Mouse (Mus musculus): ENCODE data around the gene Ramp1. TPM values are rescaled to one million over a fixed set of nuclear protein-coding genes. Genes with fewer than 3 reads are reported as not detected.

Ramp1 gene
- polyA plus RNA-seq, 1 experiment from 2014 or later, result 2.5 TPM

GRCm38 (mm10) chr1:91174796-91175195 lies 4.8 kb upstream of the Ramp1 start:
- DNase-seq (ENCODE audit: low spot score), result no peak
- H3K9me3 ChIP-seq (replicated peaks; ENCODE audit: low read length), result no peaks in the 10 kb centered on the region
- no peak overlapping the region for H3K4me3 ChIP-seq (replicated peaks; ENCODE audit: low read depth, low read length)
- no peak for TF ChIP-seq CTCF (IDR thresholded peaks at IDR 0.05; ENCODE audit: low read depth)
- no peak overlapping the region for H3K27ac ChIP-seq
- ATAC-seq (replicated peaks; ENCODE audit: low FRiP score, low read depth), result no peak
- H3K4me1 ChIP-seq (replicated peaks; ENCODE audit: insufficient read depth, low read length), result peaks cover 3% of the 10 kb centered on the region; the same call in 1 of the 2 replicates
- H3K4me2 ChIP-seq (ENCODE audit: low read length), result no peak overlapping the region
- H3K36me3 ChIP-seq (ENCODE audit: insufficient read depth, low read length), result no peaks in the 10 kb centered on the region
- H3K9ac ChIP-seq (ENCODE audit: low read depth, low read length), result no peak overlapping the region
- no peaks in the 10 kb centered on the region for H3K27me3 ChIP-seq (ENCODE audit: insufficient read depth, low read length)
- WGBS, result 90% methylated on average over 5 of the region's 5 CpGs

DNA sequence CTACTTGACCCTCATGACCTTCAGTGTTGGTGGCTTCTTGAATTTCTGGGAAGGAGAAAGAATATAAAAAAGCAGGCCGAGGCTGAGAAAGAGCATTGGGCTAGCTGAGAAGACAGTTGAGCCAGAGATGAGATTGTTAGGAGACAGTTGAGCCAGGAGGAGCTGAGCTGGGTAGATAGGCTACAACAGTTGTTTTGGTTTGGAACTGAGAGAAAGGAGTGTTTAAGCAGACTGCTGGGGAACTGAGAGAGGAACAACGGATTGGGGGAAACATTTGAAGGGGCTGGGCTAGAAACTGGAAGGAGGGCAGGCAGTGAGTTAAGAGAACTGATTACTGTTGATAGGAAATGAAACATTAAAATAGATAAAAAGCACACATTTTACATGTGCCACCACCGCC lies 3.6 kb upstream of the Ramp1 start:
- no peak for TF ChIP-seq CTCF (IDR thresholded peaks at IDR 0.05; ENCODE audit: low read depth)
- Histone ChIP-seq H3K36me3 (ENCODE audit: insufficient read depth, low read length) (no peaks in the 10 kb centered on the region), H3K4me1 (replicated peaks; ENCODE audit: insufficient read depth, low read length) (peaks cover 7% of the 10 kb centered on the region), H3K27me3 (ENCODE audit: insufficient read depth, low read length) (no peaks in the 10 kb centered on the region), H3K4me3 (replicated peaks; ENCODE audit: low read depth, low read length) (no peak overlapping the region), H3K27ac (no peak overlapping the region), H3K4me2 (ENCODE audit: low read length) (no peak overlapping the region), H3K9ac (ENCODE audit: low read depth, low read length) (no peak overlapping the region), H3K9me3 (replicated peaks; ENCODE audit: low read length) (no peaks in the 10 kb centered on the region)
- ATAC-seq (replicated peaks; ENCODE audit: low FRiP score, low read depth) (no peak), DNase-seq (ENCODE audit: low spot score) (peak; percentile 3)
- WGBS, result 41% methylated on average over 3 of the region's 3 CpGs

- Histone ChIP-seq H3K9ac (ENCODE audit: low read depth, low read length) (no peak overlapping the region), H3K27ac (no peak overlapping the region), H3K4me1 (replicated peaks; ENCODE audit: insufficient read depth, low read length) (peaks cover 7% of the 10 kb centered on the region), H3K4me3 (replicated peaks; ENCODE audit: low read depth, low read length) (no peak overlapping the region), H3K27me3 (ENCODE audit: insufficient read depth, low read length) (no peaks in the 10 kb centered on the region), H3K9me3 (replicated peaks; ENCODE audit: low read length) (no peaks in the 10 kb centered on the region), H3K36me3 (ENCODE audit: insufficient read depth, low read length) (no peaks in the 10 kb centered on the region), H3K4me2 (ENCODE audit: low read length) (no peak overlapping the region)
- WGBS, result 69% methylated on average over 4 of the region's 4 CpGs
- TF ChIP-seq CTCF (IDR thresholded peaks at IDR 0.05; ENCODE audit: low read depth), result no peak
- DNase-seq (ENCODE audit: low spot score) (no peak), ATAC-seq (replicated peaks; ENCODE audit: low FRiP score, low read depth) (no peak)
Observed at GRCm38 (mm10) chr1:91176871-91177270, 2.8 kb upstream of the Ramp1 start.

- no peak; the same call in 1 of the 2 replicates for ATAC-seq (replicated peaks; ENCODE audit: low FRiP score, low read depth)
- Histone ChIP-seq H3K9me3 (replicated peaks; ENCODE audit: low read length) (no peaks in the 10 kb centered on the region), H3K4me2 (ENCODE audit: low read length) (no peak overlapping the region), H3K4me3 (replicated peaks; ENCODE audit: low read depth, low read length) (no peak overlapping the region), H3K36me3 (ENCODE audit: insufficient read depth, low read length) (no peaks in the 10 kb centered on the region), H3K27me3 (ENCODE audit: insufficient read depth, low read length) (no peaks in the 10 kb centered on the region), H3K27ac (no peak overlapping the region), H3K9ac (ENCODE audit: low read depth, low read length) (no peak overlapping the region), H3K4me1 (replicated peaks; ENCODE audit: insufficient read depth, low read length) (peaks cover 7% of the 10 kb centered on the region)
- 32% methylated on average over 5 of the region's 5 CpGs for WGBS
- DNase-seq (ENCODE audit: low spot score), result peak; percentile 78
- TF ChIP-seq CTCF (IDR thresholded peaks at IDR 0.05; ENCODE audit: low read depth), result peak; percentile 82
Observed at GRCm38 (mm10) chr1:91179086-91179485, 536 bp upstream of the Ramp1 start.

GRCm38 (mm10) chr1:91180174-91180565 lies 548 bp downstream of the Ramp1 start:
- 9% methylated on average over 13 of the region's 14 CpGs for WGBS
- DNase-seq (ENCODE audit: low spot score) (no peak), ATAC-seq (replicated peaks; ENCODE audit: low FRiP score, low read depth) (no peak)
- Histone ChIP-seq H3K9ac (ENCODE audit: low read depth, low read length) (peak overlapping the region; percentile 52), H3K36me3 (ENCODE audit: insufficient read depth, low read length) (no peaks in the 10 kb centered on the region), H3K27me3 (ENCODE audit: insufficient read depth, low read length) (no peaks in the 10 kb centered on the region), H3K4me1 (replicated peaks; ENCODE audit: insufficient read depth, low read length) (peaks cover 7% of the 10 kb centered on the region), H3K4me2 (ENCODE audit: low read length) (peak overlapping the region; percentile 75), H3K27ac (no peak overlapping the region), H3K9me3 (replicated peaks; ENCODE audit: low read length) (no peaks in the 10 kb centered on the region), H3K4me3 (replicated peaks; ENCODE audit: low read depth, low read length) (peak overlapping the region; percentile 36)
- no peak for TF ChIP-seq CTCF (IDR thresholded peaks at IDR 0.05; ENCODE audit: low read depth)

DNA sequence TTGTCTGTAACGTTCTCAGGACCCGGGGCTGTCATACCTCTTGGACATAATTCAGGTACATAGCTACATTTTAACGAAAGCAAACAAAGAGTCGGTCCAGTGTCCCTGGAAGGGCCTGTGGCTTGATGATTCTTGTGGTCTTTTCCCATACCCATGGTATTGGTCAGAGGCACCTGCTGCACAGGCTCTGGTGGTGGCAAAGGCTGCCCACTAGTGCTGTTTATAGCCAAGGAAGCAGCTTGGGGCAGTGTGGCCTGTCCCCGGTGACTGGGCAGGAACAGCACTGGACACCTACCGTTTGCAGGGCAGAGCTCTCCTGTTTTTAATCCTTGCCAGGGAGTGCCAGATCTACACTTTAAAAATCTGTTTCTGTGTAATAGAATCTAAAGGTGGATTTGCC lies 1.1 kb downstream of the Ramp1 start:
- no peak for DNase-seq (ENCODE audit: low spot score)

DNA sequence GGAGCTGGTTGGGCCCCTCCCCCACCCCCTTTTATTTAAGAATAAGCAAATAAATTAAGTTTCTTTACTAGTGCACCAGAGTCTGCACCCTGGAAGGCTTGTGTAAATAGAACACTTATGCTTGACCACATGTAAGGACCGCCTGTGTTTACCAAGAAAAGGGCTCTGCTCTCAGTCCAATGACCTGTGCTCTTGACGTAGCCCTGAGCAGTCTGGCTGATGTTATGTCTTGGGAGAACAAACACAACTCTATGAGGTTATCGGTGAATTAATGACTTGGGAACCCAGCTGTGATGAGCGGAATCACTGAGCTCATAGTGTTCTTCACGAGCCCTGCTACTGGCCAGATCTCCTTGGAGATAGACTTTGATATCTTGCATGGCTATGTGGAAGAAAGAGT lies 1.6 kb downstream of the Ramp1 start:
- Histone ChIP-seq H3K36me3 (ENCODE audit: insufficient read depth, low read length) (no peaks in the 10 kb centered on the region), H3K9me3 (replicated peaks; ENCODE audit: low read length) (no peaks in the 10 kb centered on the region; the same call in 1 of the 2 replicates), H3K4me1 (replicated peaks; ENCODE audit: insufficient read depth, low read length) (peaks cover 7% of the 10 kb centered on the region), H3K27me3 (ENCODE audit: insufficient read depth, low read length) (no peaks in the 10 kb centered on the region), H3K27ac (no peak overlapping the region), H3K4me3 (replicated peaks; ENCODE audit: low read depth, low read length) (no peak overlapping the region), H3K9ac (ENCODE audit: low read depth, low read length) (no peak overlapping the region), H3K4me2 (ENCODE audit: low read length) (no peak overlapping the region)
- WGBS, result 36% methylated on average over 5 of the region's 5 CpGs
- peak; percentile 74 for DNase-seq (ENCODE audit: low spot score)
- no peak for ATAC-seq (replicated peaks; ENCODE audit: low FRiP score, low read depth)
- TF ChIP-seq CTCF (IDR thresholded peaks at IDR 0.05; ENCODE audit: low read depth), result no peak

More for the DNA sequence above, 1.1 kb downstream of the Ramp1 start:
- Histone ChIP-seq H3K27ac (no peak overlapping the region), H3K9me3 (replicated peaks; ENCODE audit: low read length) (no peaks in the 10 kb centered on the region), H3K27me3 (ENCODE audit: insufficient read depth, low read length) (no peaks in the 10 kb centered on the region), H3K4me3 (replicated peaks; ENCODE audit: low read depth, low read length) (no peak overlapping the region), H3K36me3 (ENCODE audit: insufficient read depth, low read length) (no peaks in the 10 kb centered on the region), H3K9ac (ENCODE audit: low read depth, low read length) (no peak overlapping the region), H3K4me2 (ENCODE audit: low read length) (no peak overlapping the region), H3K4me1 (replicated peaks; ENCODE audit: insufficient read depth, low read length) (peaks cover 7% of the 10 kb centered on the region)
- TF ChIP-seq CTCF (IDR thresholded peaks at IDR 0.05; ENCODE audit: low read depth), result no peak
- 62% methylated on average over 6 of the region's 6 CpGs for WGBS
- ATAC-seq (replicated peaks; ENCODE audit: low FRiP score, low read depth), result no peak

Measured in kidney, postnatal 0 days (tissue).